Mouse (Mus musculus) heart, embryonic 11.5 days (tissue): ENCODE measurements around the gene Ttc12. TPM values are rescaled to one million over a fixed set of nuclear protein-coding genes. Genes with fewer than 3 reads are reported as not detected.

Experiments used
- ATAC-seq: fragments of 200-750 bp; cut with Nextera tagmentation; replicated peaks from 2 replicates; pipeline ENCODE4 v1.8.0; 2017; ENCODE audit warnings: moderate library complexity; ENCODE audit not compliant: insufficient number of reproducible peaks, low FRiP score, low TSS enrichment
- H3K27ac ChIP-seq: fragments of 300-500 bp; sonication (generic); 2 replicates; pipeline ENCODE4 v1.5.1; 2014; ENCODE audit warnings: mild to moderate bottlenecking, low read depth, low read length
- H3K27me3 ChIP-seq: fragments of 300-500 bp; sonication (generic); 2 replicates; pipeline ENCODE4 v1.6.1; 2014; ENCODE audit warnings: mild to moderate bottlenecking, low read length, mixed read lengths; ENCODE audit not compliant: control insufficient read depth, insufficient read depth
- H3K36me3 ChIP-seq: fragments of 300-500 bp; sonication (generic); 2 replicates; pipeline ENCODE4 v1.6.1; 2014; ENCODE audit warnings: mild to moderate bottlenecking, low read length, moderate library complexity, mixed read lengths; ENCODE audit not compliant: control insufficient read depth, insufficient read depth
- H3K4me1 ChIP-seq: fragments of 300-500 bp; sonication (generic); 2 replicates; pipeline ENCODE4 v1.6.1; 2014; ENCODE audit warnings: low read length; ENCODE audit not compliant: control insufficient read depth, insufficient read depth
- H3K4me2 ChIP-seq: fragments of 300-500 bp; sonication (generic); 2 replicates; pipeline ENCODE4 v1.6.1; 2014; ENCODE audit warnings: mild to moderate bottlenecking, moderate library complexity
- H3K4me3 ChIP-seq: fragments of 300-500 bp; sonication (generic); 2 replicates; pipeline ENCODE4 v1.5.1; 2014; ENCODE audit warnings: low read depth, low read length
- H3K9ac ChIP-seq: fragments of 300-500 bp; sonication (generic); 2 replicates; pipeline ENCODE4 v1.6.1; 2014; ENCODE audit warnings: mild to moderate bottlenecking, low read depth, low read length, moderate library complexity
- H3K9me3 ChIP-seq: fragments of 300-500 bp; sonication (generic); replicated peaks from 2 replicates; pipeline ENCODE4 v1.6.1; 2016; ENCODE audit warnings: low read length; ENCODE audit not compliant: control insufficient read depth
- WGBS: fragments of 180-500 bp; shearing (Covaris S2); extraction: QIAGEN DNeasy Blood & Tissue Kit; methylation state at CpG from one replicate; pipeline ENCODE4 v1.1.7; 2014; ENCODE audit not compliant: insufficient replicate concordance; 5-methylcytosine and 5-hydroxymethylcytosine counted together
- polyA plus RNA-seq: library from polyadenylated mRNA; unstranded; fragments of >200 nt; fragmentation: Nextera tagmentation; extraction: Ambion mirVana; gene quantifications from 2 replicates; pipeline ENCODE4 v1.2.1, GENCODE M21; 2014

Gene Ttc12
- polyA plus RNA-seq, 1 experiment from 2014 or later, result 1.9 TPM

GRCm38 (mm10) chr9:49486805-49487656 lies 1.0 kb upstream of the Ttc12 start:
- no peaks in the 10 kb centered on the region for H3K9me3 ChIP-seq
- ATAC-seq, result no peak
- peak overlapping the region; percentile 85 for H3K4me2 ChIP-seq
- 55% methylated on average over 9 of the region's 9 CpGs for WGBS
- no peaks in the 10 kb centered on the region for H3K36me3 ChIP-seq
- H3K4me1 ChIP-seq, result no peaks in the 10 kb centered on the region
- H3K27ac ChIP-seq, result no peak overlapping the region
- peaks cover 5% of the 10 kb centered on the region; the same call in 1 of the 2 replicates for H3K27me3 ChIP-seq
- H3K9ac ChIP-seq, result no peak overlapping the region
- no peak overlapping the region for H3K4me3 ChIP-seq

- H3K27ac ChIP-seq, result no peak overlapping the region
- no peak for ATAC-seq
- H3K9ac ChIP-seq, result peak overlapping the region; percentile 25
- H3K4me3 ChIP-seq, result peak overlapping the region; percentile 67
- H3K4me1 ChIP-seq, result no peaks in the 10 kb centered on the region
- 4% methylated on average over 21 of the region's 21 CpGs for WGBS
- H3K4me2 ChIP-seq, result peak overlapping the region; percentile 85
- H3K9me3 ChIP-seq, result no peaks in the 10 kb centered on the region
- no peaks in the 10 kb centered on the region for H3K36me3 ChIP-seq
- peaks cover 5% of the 10 kb centered on the region; the same call in 1 of the 2 replicates for H3K27me3 ChIP-seq
Measured at GRCm38 (mm10) chr9:49485250-49485891, 654 bp downstream of the Ttc12 start.

GRCm38 (mm10) chr9:49483316-49483715 lies 2.7 kb downstream of the Ttc12 start:
- Histone ChIP-seq H3K27ac (no peak overlapping the region), H3K4me2 (no peak overlapping the region), H3K9ac (no peak overlapping the region), H3K4me3 (no peak overlapping the region), H3K27me3 (no peaks in the 10 kb centered on the region), H3K4me1 (no peaks in the 10 kb centered on the region), H3K36me3 (no peaks in the 10 kb centered on the region), H3K9me3 (no peaks in the 10 kb centered on the region)
- 44% methylated on average over 10 of the region's 10 CpGs for WGBS
- no peak; the same call in 1 of the 2 replicates for ATAC-seq

GRCm38 (mm10) chr9:49472126-49472525 lies 13.9 kb downstream of the Ttc12 start:
- Histone ChIP-seq H3K4me2 (no peak overlapping the region), H3K9me3 (no peaks in the 10 kb centered on the region), H3K4me1 (no peaks in the 10 kb centered on the region), H3K4me3 (no peak overlapping the region), H3K36me3 (no peaks in the 10 kb centered on the region), H3K27ac (no peak overlapping the region), H3K27me3 (no peaks in the 10 kb centered on the region), H3K9ac (no peak overlapping the region)
- WGBS, result 59% methylated on average over 11 of the region's 11 CpGs
- ATAC-seq, result no peak

- no peaks in the 10 kb centered on the region for H3K9me3 ChIP-seq
- H3K4me3 ChIP-seq, result no peak overlapping the region
- ATAC-seq, result no peak
- WGBS, result 80% methylated on average over 6 of the region's 6 CpGs
- H3K36me3 ChIP-seq, result no peaks in the 10 kb centered on the region
- H3K27ac ChIP-seq, result no peak overlapping the region
- no peaks in the 10 kb centered on the region for H3K4me1 ChIP-seq
- no peak overlapping the region for H3K9ac ChIP-seq
- no peaks in the 10 kb centered on the region for H3K27me3 ChIP-seq
- H3K4me2 ChIP-seq, result no peak overlapping the region
Measured at GRCm38 (mm10) chr9:49470946-49471345, 15.1 kb downstream of the Ttc12 start.

- 86% methylated on average over 19 of the region's 19 CpGs for WGBS
- Histone ChIP-seq H3K9me3 (no peaks in the 10 kb centered on the region), H3K36me3 (no peaks in the 10 kb centered on the region), H3K27ac (no peak overlapping the region), H3K27me3 (no peaks in the 10 kb centered on the region), H3K4me1 (no peaks in the 10 kb centered on the region), H3K4me3 (no peak overlapping the region), H3K4me2 (no peak overlapping the region), H3K9ac (no peak overlapping the region)
- ATAC-seq, result no peak
Measured at GRCm38 (mm10) chr9:49470006-49470405, 16.0 kb downstream of the Ttc12 start.

GRCm38 (mm10) chr9:49456136-49456535 lies 29.9 kb downstream of the Ttc12 start:
- WGBS, result 78% methylated on average over 3 of the region's 3 CpGs

GRCm38 (mm10) chr9:49452396-49452795 lies 33.6 kb downstream of the Ttc12 start:
- 80% methylated on average over 1 of the region's 1 CpGs for WGBS
- no peak overlapping the region for H3K4me3 ChIP-seq
- ATAC-seq, result no peak

More at GRCm38 (mm10) chr9:49456136-49456535, 29.9 kb downstream of the Ttc12 start:
- Histone ChIP-seq H3K4me2 (no peak overlapping the region), H3K4me1 (no peaks in the 10 kb centered on the region), H3K9me3 (no peaks in the 10 kb centered on the region), H3K4me3 (no peak overlapping the region), H3K9ac (no peak overlapping the region), H3K27me3 (no peaks in the 10 kb centered on the region), H3K27ac (no peak overlapping the region), H3K36me3 (no peaks in the 10 kb centered on the region)
- ATAC-seq, result no peak

More at GRCm38 (mm10) chr9:49452396-49452795, 33.6 kb downstream of the Ttc12 start:
- no peaks in the 10 kb centered on the region for H3K4me1 ChIP-seq
- H3K27ac ChIP-seq, result no peak overlapping the region
- H3K9ac ChIP-seq, result no peak overlapping the region
- H3K4me2 ChIP-seq, result no peak overlapping the region
- no peaks in the 10 kb centered on the region for H3K27me3 ChIP-seq
- no peaks in the 10 kb centered on the region for H3K9me3 ChIP-seq
- H3K36me3 ChIP-seq, result no peaks in the 10 kb centered on the region
